Mouse (Mus musculus) hindbrain, embryonic 12.5 days (tissue): ENCODE measurements around the gene Psma7. TPM values are rescaled to one million over a fixed set of nuclear protein-coding genes. Genes with fewer than 3 reads are reported as not detected.

Source experiments
- ATAC-seq: fragments of 200-750 bp; cut with Nextera tagmentation; 2 replicates; pipeline ENCODE4 v1.8.0; 2017; ENCODE audit warnings: moderate TSS enrichment; ENCODE audit not compliant: low FRiP score
- H3K27ac ChIP-seq: fragments of 300-500 bp; sonication (generic); 2 replicates; pipeline ENCODE4 v1.5.1; 2016; ENCODE audit warnings: mild to moderate bottlenecking
- H3K27me3 ChIP-seq: fragments of 300-500 bp; sonication (generic); 2 replicates; pipeline ENCODE4 v1.6.1; 2016; ENCODE audit warnings: mild to moderate bottlenecking
- H3K36me3 ChIP-seq: fragments of 300-500 bp; sonication (generic); 2 replicates; pipeline ENCODE4 v1.6.1; 2016; ENCODE audit warnings: mild to moderate bottlenecking
- H3K4me1 ChIP-seq: fragments of 300-500 bp; sonication (generic); 2 replicates; pipeline ENCODE4 v1.6.1; 2016
- H3K4me2 ChIP-seq: fragments of 300-500 bp; sonication (generic); replicated peaks from 2 replicates; pipeline ENCODE4 v1.6.1; 2016; ENCODE audit warnings: mild to moderate bottlenecking
- H3K4me3 ChIP-seq: fragments of 300-500 bp; sonication (generic); 2 replicates; pipeline ENCODE4 v1.5.1; 2016; ENCODE audit warnings: mild to moderate bottlenecking
- H3K9ac ChIP-seq: fragments of 300-500 bp; sonication (generic); 2 replicates; pipeline ENCODE4 v1.6.1; 2016; ENCODE audit warnings: mild to moderate bottlenecking, moderate library complexity
- H3K9me3 ChIP-seq: fragments of 300-500 bp; sonication (generic); replicated peaks from 2 replicates; pipeline ENCODE4 v1.6.1; 2016; ENCODE audit warnings: mild to moderate bottlenecking
- WGBS: fragments of 180-500 bp; shearing (Covaris S2); methylation state at CpG from one replicate; pipeline ENCODE4 v1.1.7; 2016; 5-methylcytosine and 5-hydroxymethylcytosine counted together
- polyA plus RNA-seq: library from polyadenylated mRNA; unstranded; fragments of >200 nt; fragmentation: Nextera tagmentation; extraction: Ambion mirVana; gene quantifications from 2 replicates; pipeline ENCODE4 v1.2.1, GENCODE M21; 2016

Gene Psma7
- polyA plus RNA-seq, 1 experiment from 2014 or later = 656 TPM

- Histone ChIP-seq H3K27me3 (no peaks in the 10 kb centered on the region), H3K4me1 (peaks cover 13% of the 10 kb centered on the region), H3K9ac (peak overlapping the region; percentile 80), H3K36me3 (peaks cover 34% of the 10 kb centered on the region), H3K4me3 (peak overlapping the region; percentile 60), H3K9me3 (no peaks in the 10 kb centered on the region), H3K27ac (peak overlapping the region; percentile 85), H3K4me2 (peak overlapping the region; percentile 90)
- WGBS = 36% methylated on average over 20 of the region's 20 CpGs
- ATAC-seq = peak; percentile 79
Observed at GRCm38 (mm10) chr2:180069770-180070480, 27.7 kb upstream of the Psma7 start.

GRCm38 (mm10) chr2:180063338-180064131 lies 21.3 kb upstream of the Psma7 start:
- H3K9ac ChIP-seq = no peak overlapping the region
- H3K4me1 ChIP-seq = no peaks in the 10 kb centered on the region
- ATAC-seq = no peak
- H3K4me2 ChIP-seq = no peak overlapping the region
- H3K36me3 ChIP-seq = peaks cover 80% of the 10 kb centered on the region
- no peaks in the 10 kb centered on the region for H3K9me3 ChIP-seq
- H3K27ac ChIP-seq = no peak overlapping the region
- 98% methylated on average over 11 of the region's 11 CpGs for WGBS
- no peak overlapping the region for H3K4me3 ChIP-seq
- no peaks in the 10 kb centered on the region for H3K27me3 ChIP-seq

- 0 out of 2 replicates have a peak, but pooled peaks cover 7% of the 10 kb centered on the region for H3K4me1 ChIP-seq
- H3K27me3 ChIP-seq = no peaks in the 10 kb centered on the region
- WGBS = 95% methylated on average over 9 of the region's 9 CpGs
- no peak overlapping the region for H3K27ac ChIP-seq
- no peak overlapping the region for H3K4me2 ChIP-seq
- no peaks in the 10 kb centered on the region for H3K9me3 ChIP-seq
- H3K9ac ChIP-seq = no peak overlapping the region
- ATAC-seq = no peak
- peaks cover 59% of the 10 kb centered on the region for H3K36me3 ChIP-seq
- H3K4me3 ChIP-seq = no peak overlapping the region
Observed at GRCm38 (mm10) chr2:180053001-180053400, 10.8 kb upstream of the Psma7 start.

- no peaks in the 10 kb centered on the region for H3K27me3 ChIP-seq
- peaks cover 51% of the 10 kb centered on the region for H3K36me3 ChIP-seq
- 0 out of 2 replicates have a peak, but pooled peaks cover 7% of the 10 kb centered on the region for H3K4me1 ChIP-seq
- H3K4me2 ChIP-seq = no peak overlapping the region
- H3K4me3 ChIP-seq = no peak overlapping the region
- no peak overlapping the region for H3K27ac ChIP-seq
- H3K9ac ChIP-seq = no peak overlapping the region
- no peaks in the 10 kb centered on the region for H3K9me3 ChIP-seq
- 89% methylated on average over 14 of the region's 14 CpGs for WGBS
- 0 out of 2 replicates have a peak, but pooled peaks have one; percentile 12 for ATAC-seq
Observed at GRCm38 (mm10) chr2:180051986-180052733, 9.9 kb upstream of the Psma7 start.

- H3K27me3 ChIP-seq = no peaks in the 10 kb centered on the region
- 0 out of 2 replicates have a peak, but pooled peaks have one; percentile 23 for ATAC-seq
- H3K4me3 ChIP-seq = no peak overlapping the region
- H3K9me3 ChIP-seq = no peaks in the 10 kb centered on the region
- 0 out of 2 replicates have a peak, but pooled peaks cover 7% of the 10 kb centered on the region for H3K4me1 ChIP-seq
- H3K9ac ChIP-seq = no peak overlapping the region; the same call in 1 of the 2 replicates
- H3K36me3 ChIP-seq = peaks cover 48% of the 10 kb centered on the region
- WGBS = 26% methylated on average over 5 of the region's 5 CpGs
- no peak overlapping the region for H3K27ac ChIP-seq
- no peak overlapping the region for H3K4me2 ChIP-seq
Observed at GRCm38 (mm10) chr2:180050986-180051385, 8.8 kb upstream of the Psma7 start.

- ATAC-seq = no peak
- H3K9me3 ChIP-seq = no peaks in the 10 kb centered on the region
- WGBS = 94% methylated on average over 18 of the region's 18 CpGs
- peaks cover 20% of the 10 kb centered on the region; the same call in 1 of the 2 replicates for H3K36me3 ChIP-seq
- no peak overlapping the region for H3K27ac ChIP-seq
- no peaks in the 10 kb centered on the region for H3K27me3 ChIP-seq
- H3K9ac ChIP-seq = no peak overlapping the region
- H3K4me2 ChIP-seq = no peak overlapping the region
- no peak overlapping the region for H3K4me3 ChIP-seq
- peaks cover 27% of the 10 kb centered on the region for H3K4me1 ChIP-seq
Observed at GRCm38 (mm10) chr2:180047980-180048635, 5.9 kb upstream of the Psma7 start.

- Histone ChIP-seq H3K27ac (no peak overlapping the region), H3K4me1 (peaks cover 27% of the 10 kb centered on the region), H3K9me3 (no peaks in the 10 kb centered on the region), H3K36me3 (peaks cover 15% of the 10 kb centered on the region; the same call in 1 of the 2 replicates), H3K4me2 (no peak overlapping the region), H3K9ac (no peak overlapping the region), H3K27me3 (no peaks in the 10 kb centered on the region), H3K4me3 (no peak overlapping the region)
- ATAC-seq = no peak
- 93% methylated on average over 3 of the region's 3 CpGs for WGBS
Observed at GRCm38 (mm10) chr2:180047580-180047979, 5.3 kb upstream of the Psma7 start.

- no peak for ATAC-seq
- Histone ChIP-seq H3K27ac (no peak overlapping the region), H3K4me1 (peaks cover 31% of the 10 kb centered on the region), H3K36me3 (peaks cover 14% of the 10 kb centered on the region; the same call in 1 of the 2 replicates), H3K9me3 (no peaks in the 10 kb centered on the region), H3K27me3 (no peaks in the 10 kb centered on the region), H3K4me2 (no peak overlapping the region), H3K9ac (no peak overlapping the region), H3K4me3 (no peak overlapping the region)
- 54% methylated on average over 4 of the region's 4 CpGs for WGBS
Observed at GRCm38 (mm10) chr2:180045283-180045682, 3.0 kb upstream of the Psma7 start.

GRCm38 (mm10) chr2:180042858-180043515 lies 754 bp upstream of the Psma7 start:
- H3K4me1 ChIP-seq = peaks cover 37% of the 10 kb centered on the region
- peak; percentile 46 for ATAC-seq
- peak overlapping the region; percentile 73 for H3K4me2 ChIP-seq
- under 1% methylated on average over 66 of the region's 66 CpGs for WGBS
- peaks cover 24% of the 10 kb centered on the region for H3K36me3 ChIP-seq
- no peaks in the 10 kb centered on the region for H3K9me3 ChIP-seq
- H3K9ac ChIP-seq = peak overlapping the region; percentile 94
- H3K4me3 ChIP-seq = peak overlapping the region; percentile 89
- H3K27me3 ChIP-seq = no peaks in the 10 kb centered on the region
- peak overlapping the region; percentile 98 for H3K27ac ChIP-seq

- under 1% methylated on average over 64 of the region's 66 CpGs for WGBS
- Histone ChIP-seq H3K9ac (peak overlapping the region; percentile 94), H3K27me3 (no peaks in the 10 kb centered on the region), H3K4me3 (peak overlapping the region; percentile 89), H3K4me1 (peaks cover 37% of the 10 kb centered on the region), H3K9me3 (no peaks in the 10 kb centered on the region), H3K27ac (peak overlapping the region; percentile 98), H3K36me3 (peaks cover 36% of the 10 kb centered on the region), H3K4me2 (peak overlapping the region; percentile 73)
- ATAC-seq = peak; percentile 73
Observed at GRCm38 (mm10) chr2:180041577-180042255, 517 bp downstream of the Psma7 start.
